Mouse (Mus musculus) embryonic facial prominence, embryonic 10.5 days (tissue): Measurements from ENCODE around the gene Cox19. TPM values are rescaled to one million over a fixed set of nuclear protein-coding genes. Genes with fewer than 3 reads are reported as not detected.
A peak's percentile ranks its signal among the peaks of the same experiment; 100 is the strongest.

Experiments
- DNase-seq: peaks from one replicate; pipeline ENCODE4 v3.0.0-alpha.2; 2017; ENCODE audit warnings: low spot score
- H3K27ac ChIP-seq: fragments of 300-500 bp; sonication (generic); replicated peaks from 2 replicates; pipeline ENCODE4 v1.5.1; 2016; ENCODE audit warnings: mild to moderate bottlenecking
- H3K27me3 ChIP-seq: fragments of 300-500 bp; sonication (generic); replicated peaks from 2 replicates; pipeline ENCODE4 v1.6.1; 2016; ENCODE audit warnings: low read depth, mild to moderate bottlenecking; ENCODE audit not compliant: poor library complexity, severe bottlenecking
- H3K36me3 ChIP-seq: fragments of 300-500 bp; sonication (generic); replicated peaks from 2 replicates; pipeline ENCODE4 v1.6.1; 2016; ENCODE audit warnings: mild to moderate bottlenecking, moderate library complexity
- H3K4me1 ChIP-seq: fragments of 300-500 bp; sonication (generic); 2 replicates; pipeline ENCODE4 v1.6.1; 2016
- H3K4me3 ChIP-seq: fragments of 300-500 bp; sonication (generic); 2 replicates; pipeline ENCODE4 v1.5.1; 2016; ENCODE audit warnings: mild to moderate bottlenecking, moderate library complexity
- H3K9me3 ChIP-seq: fragments of 300-500 bp; sonication (generic); 2 replicates; pipeline ENCODE4 v1.6.1; 2016; ENCODE audit warnings: mild to moderate bottlenecking
- WGBS: fragments of 180-500 bp; shearing (Covaris S2); methylation state at CpG from one replicate; pipeline ENCODE4 v1.1.7; 2016; 5-methylcytosine and 5-hydroxymethylcytosine counted together
- polyA plus RNA-seq: library from polyadenylated mRNA; unstranded; fragments of >200 nt; fragmentation: Nextera tagmentation; extraction: Ambion mirVana; gene quantifications from 2 replicates; pipeline ENCODE4 v1.2.1, GENCODE M21; 2016

The Cox19 gene
- polyA plus RNA-seq, 1 experiment from 2014 or later: 122 TPM

DNA sequence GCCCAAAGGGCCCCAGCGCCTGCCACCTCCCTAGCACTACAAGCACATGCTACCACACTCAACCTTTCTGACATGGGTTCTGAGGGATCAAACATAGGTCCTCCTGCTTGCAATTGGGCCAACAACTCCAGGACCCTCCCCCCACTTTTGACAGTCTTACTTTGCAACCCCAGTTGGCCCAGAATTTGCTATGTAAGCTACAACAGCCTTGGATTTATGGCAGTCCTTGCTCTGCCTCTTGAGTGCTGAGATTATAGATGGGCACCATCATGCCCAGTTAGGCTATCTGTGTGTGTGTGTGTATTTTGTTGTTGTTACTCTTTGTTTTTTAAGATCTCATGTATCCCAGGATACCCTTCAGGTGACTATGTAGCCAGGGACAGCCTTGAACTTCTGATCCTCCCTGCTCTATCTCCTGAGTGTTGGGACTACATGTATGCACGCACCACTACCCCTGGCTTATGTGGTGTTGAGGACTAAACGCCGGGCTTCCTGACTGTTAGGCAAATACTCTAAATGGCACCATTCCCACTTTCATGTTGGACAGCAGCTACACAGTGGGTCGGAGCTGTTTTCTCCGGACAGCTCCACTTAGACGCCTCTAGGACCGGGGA lies 28.7 kb upstream of the Cox19 start:
- DNase-seq: no peak
- H3K4me1 ChIP-seq: peaks cover 62% of the 10 kb centered on the region
- peak overlapping the region; percentile 83 for H3K4me3 ChIP-seq
- peaks cover 5% of the 10 kb centered on the region; the same call in 1 of the 2 replicates for H3K27me3 ChIP-seq
- H3K9me3 ChIP-seq: no peaks in the 10 kb centered on the region
- WGBS: 27% methylated on average over 8 of the region's 8 CpGs
- H3K36me3 ChIP-seq: no peaks in the 10 kb centered on the region
- H3K27ac ChIP-seq: peak overlapping the region; percentile 83

DNA sequence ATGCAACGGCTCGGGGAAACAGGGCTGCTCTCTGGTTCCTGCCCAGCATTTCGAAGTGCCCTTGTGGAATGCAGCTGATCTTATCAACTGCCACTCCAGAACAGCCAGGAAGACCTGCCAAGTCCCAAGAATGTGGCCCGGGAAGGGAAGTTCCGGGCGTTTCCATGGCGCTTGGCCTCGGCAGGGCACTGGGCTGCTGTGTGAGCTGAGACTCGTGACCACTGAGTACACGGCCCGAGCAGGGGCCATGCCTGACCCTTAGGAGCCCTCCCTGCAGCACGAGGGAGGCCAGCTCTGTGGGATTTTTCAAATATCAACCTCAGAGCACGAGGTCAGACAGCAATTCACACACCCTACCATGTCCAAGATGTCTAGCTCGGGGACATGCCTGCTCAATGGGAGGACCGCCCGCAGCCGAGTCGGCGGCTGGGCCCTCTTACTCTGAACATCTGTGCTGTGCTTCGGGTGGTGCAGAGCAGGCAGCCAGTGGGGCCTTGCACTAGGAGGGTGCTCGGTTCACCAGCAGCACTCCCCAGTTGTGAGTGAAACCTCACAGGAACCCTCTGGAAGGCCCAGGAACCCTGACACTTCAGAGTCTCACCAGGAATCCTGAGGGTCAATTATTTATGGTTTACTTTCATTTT lies 27.9 kb upstream of the Cox19 start:
- H3K4me3 ChIP-seq: no peak overlapping the region
- WGBS: 53% methylated on average over 21 of the region's 21 CpGs
- no peaks in the 10 kb centered on the region for H3K36me3 ChIP-seq
- no peaks in the 10 kb centered on the region for H3K9me3 ChIP-seq
- peak; percentile 59 for DNase-seq
- peaks cover 5% of the 10 kb centered on the region; the same call in 1 of the 2 replicates for H3K27me3 ChIP-seq
- peaks cover 59% of the 10 kb centered on the region for H3K4me1 ChIP-seq
- peak overlapping the region; percentile 83 for H3K27ac ChIP-seq

DNA sequence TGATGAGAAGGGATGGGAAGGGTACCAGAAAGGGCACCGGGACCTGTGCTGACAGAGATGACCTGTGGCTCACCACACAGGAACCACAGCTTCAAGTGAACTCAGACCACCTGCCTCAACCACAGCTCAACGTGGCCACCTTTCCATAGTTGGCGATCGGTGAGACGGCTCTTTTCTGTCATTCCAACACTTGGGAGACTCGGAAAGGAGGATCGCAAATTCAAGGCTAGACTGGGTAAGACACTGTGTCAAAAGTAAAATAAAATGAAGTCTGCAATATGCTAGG lies 27.0 kb upstream of the Cox19 start:
- peak overlapping the region; percentile 3; the same call in 1 of the 2 replicates for H3K4me3 ChIP-seq
- 91% methylated on average over 7 of the region's 7 CpGs for WGBS
- H3K4me1 ChIP-seq: peaks cover 59% of the 10 kb centered on the region
- no peaks in the 10 kb centered on the region for H3K9me3 ChIP-seq
- no peak for DNase-seq
- no peaks in the 10 kb centered on the region for H3K36me3 ChIP-seq
- peak overlapping the region; percentile 78 for H3K27ac ChIP-seq
- peaks cover 5% of the 10 kb centered on the region; the same call in 1 of the 2 replicates for H3K27me3 ChIP-seq

DNA sequence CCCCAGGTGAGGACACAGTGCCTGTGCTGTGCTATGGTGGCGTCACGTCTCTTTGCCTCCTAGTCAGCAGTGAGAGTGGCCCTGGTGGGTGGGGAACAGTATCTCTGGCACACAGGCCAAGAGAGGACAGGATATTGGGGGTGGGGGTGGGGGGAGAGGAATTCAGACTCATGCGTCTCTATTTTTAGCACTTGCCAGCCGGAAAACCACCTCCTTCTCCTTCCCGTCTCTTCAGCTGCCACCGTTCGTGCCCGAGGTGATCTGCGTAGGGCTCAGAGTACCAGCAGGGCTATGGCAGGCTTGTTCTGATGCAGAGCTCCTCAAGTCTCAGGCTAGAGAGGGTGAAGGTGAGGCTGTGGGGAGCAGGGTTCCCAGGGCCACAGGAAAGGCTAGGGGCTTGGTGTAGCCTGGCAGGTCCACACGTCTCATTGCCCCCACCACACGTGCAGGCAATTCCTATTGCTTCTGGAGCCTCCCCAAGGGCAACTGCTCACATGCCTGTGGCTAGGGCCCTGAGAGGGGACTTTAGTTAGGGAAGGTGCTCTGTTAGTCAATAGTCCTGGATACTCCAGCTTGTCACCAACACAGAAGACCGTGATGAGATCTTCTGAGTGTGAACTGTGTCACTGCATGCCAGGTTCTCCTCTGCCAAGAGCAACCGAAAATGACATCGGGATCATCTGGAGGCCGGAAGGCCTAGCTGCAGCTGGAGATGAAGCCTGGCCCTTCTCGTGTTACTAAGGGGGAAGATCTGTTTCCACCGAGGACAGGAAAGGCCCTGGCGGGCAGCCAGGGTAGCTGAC lies 26.5 kb upstream of the Cox19 start, which contains the start of gene Gpr146:
Gpr146 (plus strand) TSS at position 230 of the 803 bp plus-strand sequence.
- WGBS: 70% methylated on average over 18 of the region's 18 CpGs
- no peak for DNase-seq
- Histone ChIP-seq H3K27ac (peak within 1 kb of the TSS; percentile 78), H3K4me1 (peaks cover 59% of the 10 kb centered on the region), H3K27me3 (peaks cover 5% of the 10 kb centered on the region; the same call in 1 of the 2 replicates), H3K4me3 (peak within 1 kb of the TSS; percentile 5; the same call in 1 of the 2 replicates), H3K9me3 (no peaks in the 10 kb centered on the region), H3K36me3 (no peaks in the 10 kb centered on the region)

DNA sequence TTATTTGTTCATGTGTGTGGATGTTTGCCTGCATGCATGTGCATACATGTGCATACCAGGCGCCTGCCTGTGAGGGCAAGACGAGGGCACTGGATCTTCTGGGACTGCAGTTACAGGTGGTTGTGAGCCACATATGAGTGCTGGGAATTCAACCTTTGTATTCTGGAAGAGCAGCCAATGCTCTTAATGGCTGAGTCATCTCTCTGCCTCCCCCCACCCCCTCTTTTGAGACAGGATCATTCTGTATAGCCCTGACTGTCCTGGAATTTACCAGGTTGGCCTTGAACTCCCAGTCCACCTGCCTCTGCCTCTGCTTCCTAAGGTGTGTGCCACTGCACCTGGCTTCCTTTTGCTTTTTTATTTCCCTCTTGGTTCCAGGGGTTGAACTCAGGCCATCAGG lies 23.6 kb upstream of the Cox19 start:
- no peak for DNase-seq
- Histone ChIP-seq H3K4me1 (peaks cover 65% of the 10 kb centered on the region), H3K36me3 (no peaks in the 10 kb centered on the region), H3K27ac (no peak overlapping the region), H3K9me3 (no peaks in the 10 kb centered on the region), H3K27me3 (no peaks in the 10 kb centered on the region), H3K4me3 (no peak overlapping the region)
- 85% methylated on average over 2 of the region's 2 CpGs for WGBS

DNA sequence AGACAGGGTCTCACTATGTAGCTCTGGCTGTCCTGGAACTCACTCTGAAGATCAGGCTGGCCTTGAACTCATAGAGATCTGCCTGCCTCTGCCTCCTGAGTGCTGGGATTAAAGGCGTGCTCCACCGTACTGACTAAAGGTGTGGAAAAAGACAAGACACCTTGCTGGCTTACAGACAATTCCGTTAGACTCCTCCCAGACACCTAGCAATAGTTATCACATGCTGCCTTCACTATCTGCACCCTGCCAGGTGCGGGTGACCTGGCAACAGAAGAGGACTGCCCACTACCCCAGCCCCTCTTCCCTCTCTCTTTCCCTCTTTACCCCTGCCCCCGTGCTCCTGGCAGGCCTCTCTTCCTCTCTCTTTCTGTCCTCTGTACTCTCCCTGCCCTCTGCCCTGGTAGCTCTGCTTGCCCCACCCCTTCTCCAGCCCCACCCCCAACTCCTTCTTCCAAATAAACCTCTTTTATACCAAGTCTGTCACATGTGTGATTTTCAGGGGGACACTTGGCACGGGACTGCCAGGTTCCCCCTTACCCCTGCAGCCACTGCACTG lies 22.7 kb upstream of the Cox19 start:
- no peaks in the 10 kb centered on the region for H3K9me3 ChIP-seq
- 86% methylated on average over 6 of the region's 6 CpGs for WGBS
- no peak overlapping the region for H3K4me3 ChIP-seq
- no peak overlapping the region for H3K27ac ChIP-seq
- no peaks in the 10 kb centered on the region for H3K36me3 ChIP-seq
- H3K27me3 ChIP-seq: no peaks in the 10 kb centered on the region
- peaks cover 61% of the 10 kb centered on the region for H3K4me1 ChIP-seq
- no peak for DNase-seq

DNA sequence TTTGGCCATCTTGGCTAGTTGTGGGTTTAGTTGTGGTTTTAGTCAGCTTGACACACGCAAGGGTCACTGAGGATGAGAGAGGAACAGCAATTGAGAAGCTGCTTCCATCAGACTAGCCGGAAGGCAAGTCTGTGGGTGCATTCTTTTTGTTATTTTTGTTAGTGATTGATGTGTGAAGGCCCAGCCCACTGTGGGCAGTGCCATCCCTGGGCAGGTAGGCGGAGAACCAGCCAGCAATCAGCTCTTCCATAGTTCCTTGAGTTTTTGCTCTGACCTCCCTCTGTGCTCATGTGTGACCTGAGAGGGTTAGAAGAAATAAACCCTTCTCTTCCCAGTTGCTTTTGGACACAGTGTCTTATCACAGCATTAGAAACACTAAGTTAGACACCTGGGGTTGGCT lies 21.9 kb upstream of the Cox19 start:
- no peak overlapping the region for H3K27ac ChIP-seq
- H3K4me1 ChIP-seq: peaks cover 57% of the 10 kb centered on the region
- no peak overlapping the region for H3K4me3 ChIP-seq

DNA sequence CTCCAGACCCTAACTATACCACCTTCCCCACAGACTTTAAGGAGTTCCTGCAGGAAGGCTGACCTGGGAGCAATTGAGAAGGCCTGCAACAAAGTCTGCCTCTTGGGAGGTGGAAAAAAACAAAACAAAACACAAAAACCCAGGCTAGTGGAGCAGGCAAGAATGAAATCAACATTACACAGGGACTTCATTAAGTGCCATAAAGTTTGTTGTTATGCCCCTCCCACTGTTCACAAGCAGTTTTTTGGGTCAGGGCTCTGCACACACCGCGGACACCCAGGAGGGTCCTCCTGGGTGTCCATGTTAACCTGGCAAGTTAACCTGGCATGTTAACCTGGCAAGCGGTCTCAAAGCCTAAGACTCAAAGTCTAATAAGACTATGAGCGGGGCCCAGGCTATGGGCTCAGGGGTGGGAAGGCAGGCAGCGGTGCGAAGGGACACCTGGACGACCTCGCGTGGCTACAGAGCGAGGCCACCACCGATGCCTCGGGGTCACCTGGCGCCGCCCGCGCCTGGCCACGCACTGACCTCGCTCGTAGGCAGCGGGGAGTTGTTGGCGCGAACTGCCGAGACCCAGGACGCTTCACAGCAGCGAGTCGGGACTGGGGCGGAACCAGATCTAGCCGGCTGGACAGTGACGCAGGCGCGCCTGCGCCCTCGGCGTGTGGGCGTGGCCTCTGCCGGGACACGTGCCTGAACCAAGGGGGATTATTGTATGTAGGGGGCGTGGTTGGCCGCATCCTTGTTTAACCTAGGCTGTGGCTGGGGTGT lies 20.6 kb upstream of the Cox19 start:
- Histone ChIP-seq H3K9me3 (no peaks in the 10 kb centered on the region), H3K4me3 (peak overlapping the region; percentile 71)
- 2% methylated on average over 39 of the region's 39 CpGs for WGBS

More for the DNA sequence above, 21.9 kb upstream of the Cox19 start:
- Histone ChIP-seq H3K9me3 (no peaks in the 10 kb centered on the region), H3K36me3 (no peaks in the 10 kb centered on the region), H3K27me3 (no peaks in the 10 kb centered on the region)
- DNase-seq: no peak
- WGBS: 81% methylated on average over 3 of the region's 3 CpGs

DNA sequence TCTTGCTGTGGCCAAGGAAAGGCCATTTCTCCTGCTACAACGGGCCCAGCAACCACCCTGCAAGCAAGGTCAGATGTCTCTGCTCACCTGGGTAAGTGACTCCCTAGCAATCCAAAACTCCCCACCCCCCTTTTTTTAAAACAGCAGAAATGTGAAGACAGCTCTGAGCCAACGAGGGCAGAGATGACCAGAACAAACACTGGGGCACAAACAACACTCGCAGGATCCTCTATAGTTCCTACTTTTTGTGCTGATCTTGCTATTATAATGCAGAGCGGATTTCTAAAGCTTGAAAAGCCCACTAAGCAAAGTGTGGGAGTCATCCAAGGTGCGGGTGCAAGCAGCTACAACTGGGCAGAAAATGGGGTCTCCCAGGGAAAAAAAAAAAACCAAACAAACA lies 19.9 kb upstream of the Cox19 start:
- Histone ChIP-seq H3K27ac (peak overlapping the region; percentile 95), H3K9me3 (no peaks in the 10 kb centered on the region), H3K36me3 (no peaks in the 10 kb centered on the region), H3K27me3 (no peaks in the 10 kb centered on the region), H3K4me1 (peaks cover 46% of the 10 kb centered on the region), H3K4me3 (peak overlapping the region; percentile 71; the same call in 1 of the 2 replicates)
- WGBS: 67% methylated on average over 5 of the region's 5 CpGs
- no peak for DNase-seq

More for the DNA sequence above, 20.6 kb upstream of the Cox19 start:
- DNase-seq: peak; percentile 96
- H3K36me3 ChIP-seq: no peaks in the 10 kb centered on the region
- no peaks in the 10 kb centered on the region for H3K27me3 ChIP-seq
- H3K27ac ChIP-seq: peak overlapping the region; percentile 95
- peaks cover 46% of the 10 kb centered on the region for H3K4me1 ChIP-seq

DNA sequence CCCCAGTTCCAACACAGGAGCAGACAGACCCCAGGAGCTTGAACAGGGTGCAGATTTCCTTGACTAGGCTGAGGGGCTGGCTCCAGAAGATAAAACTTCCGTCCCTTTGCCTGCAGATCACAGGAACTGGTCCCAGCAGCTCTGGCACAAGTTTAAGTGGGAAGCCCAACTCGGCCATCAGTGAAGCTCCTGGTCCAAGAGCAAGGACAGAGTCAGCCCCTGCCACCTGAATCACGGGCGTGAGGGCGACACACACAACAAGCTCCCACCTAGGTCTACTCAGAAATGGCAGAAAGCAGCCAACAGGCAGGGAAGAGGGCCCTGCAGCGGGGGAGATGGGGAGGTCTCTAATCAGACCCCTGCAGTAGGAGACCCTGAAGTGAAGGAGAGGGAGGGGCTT lies 19.1 kb upstream of the Cox19 start:
- peak overlapping the region; percentile 8; the same call in 1 of the 2 replicates for H3K4me3 ChIP-seq
- peak overlapping the region; percentile 95 for H3K27ac ChIP-seq
- no peaks in the 10 kb centered on the region for H3K9me3 ChIP-seq
- no peak for DNase-seq
- no peaks in the 10 kb centered on the region for H3K36me3 ChIP-seq
- peaks cover 54% of the 10 kb centered on the region for H3K4me1 ChIP-seq
- no peaks in the 10 kb centered on the region for H3K27me3 ChIP-seq
- WGBS: 86% methylated on average over 6 of the region's 6 CpGs

DNA sequence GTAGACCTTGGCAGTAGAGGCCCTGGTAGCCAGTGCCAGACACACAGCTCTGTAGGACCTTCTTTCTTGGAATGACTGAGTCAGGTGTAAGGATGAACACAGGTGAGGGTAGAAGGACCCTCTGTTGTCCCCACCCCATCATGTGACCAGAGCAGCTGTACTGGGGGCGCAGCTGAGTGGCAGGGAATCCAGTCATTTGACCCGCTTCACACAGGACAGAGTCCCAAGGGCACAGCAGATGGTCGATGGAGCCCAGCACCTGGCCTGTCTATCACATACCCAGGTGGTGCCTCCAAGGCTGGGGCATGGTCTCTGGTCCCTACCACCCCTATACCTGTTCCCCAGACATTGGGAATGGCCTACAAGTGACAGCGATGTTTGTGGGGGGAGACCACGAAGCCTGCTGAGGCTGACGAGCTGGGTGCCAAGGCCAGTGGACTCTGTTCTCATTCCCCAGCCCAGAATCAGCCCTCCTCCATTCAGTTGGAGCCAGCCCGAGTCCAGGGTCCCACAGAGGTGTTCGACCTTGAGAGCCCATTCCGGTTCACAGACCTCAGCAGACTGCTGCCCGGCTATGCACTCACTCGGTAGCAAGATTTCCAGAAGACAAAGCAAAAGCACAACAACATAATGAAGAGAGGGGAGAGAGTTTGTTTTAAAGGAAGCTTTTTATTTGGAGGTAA lies 17.6 kb upstream of the Cox19 start:
- DNase-seq: no peak
- H3K27ac ChIP-seq: no peak overlapping the region; the same call in 1 of the 2 replicates
- no peak overlapping the region for H3K4me3 ChIP-seq
- peaks cover 1% of the 10 kb centered on the region for H3K36me3 ChIP-seq
- no peaks in the 10 kb centered on the region for H3K9me3 ChIP-seq
- H3K27me3 ChIP-seq: no peaks in the 10 kb centered on the region
- H3K4me1 ChIP-seq: peaks cover 63% of the 10 kb centered on the region
- 85% methylated on average over 11 of the region's 11 CpGs for WGBS
